Mouse (Mus musculus) olfactory bulb, adult 2 months (tissue): ENCODE results near the gene Itpkc.

Experiments used
- CTCF ChIP-seq: fragments of 200-500 bp; IDR thresholded peaks from 2 replicates; pipeline ENCODE4 v1.5.1; 2012; ENCODE audit warnings: low read depth, mild to moderate bottlenecking, low read length, moderate library complexity; ENCODE audit not compliant: insufficient read depth
- POLR2A ChIP-seq: fragments of 200-500 bp; IDR thresholded peaks from 2 replicates; pipeline ENCODE4 v1.6.1; 2012; ENCODE audit warnings: mild to moderate bottlenecking, low read depth, low read length, moderate library complexity; ENCODE audit not compliant: insufficient read depth

- no peak for TF ChIP-seq CTCF
- no peak for TF ChIP-seq POLR2A
These were observed 48.7 kb upstream of the Itpkc start for GRCm38 (mm10) chr7:27277191-27277590.
